Mouse (Mus musculus) embryonic fibroblast, embryonic 13.5 days (primary cell): ENCODE measurements around the gene Zfp358.

Experiments used
- CTCF ChIP-seq: IDR thresholded peaks from 2 replicates; pipeline ENCODE4 v1.5.1; 2011; ENCODE audit warnings: mild to moderate bottlenecking, control low read depth, low read length, moderate library complexity, borderline replicate concordance; ENCODE audit not compliant: insufficient read depth
- POLR2A ChIP-seq: IDR thresholded peaks from 2 replicates; pipeline ENCODE4 v1.6.1; 2011; ENCODE audit warnings: low read depth, mild to moderate bottlenecking, control low read depth, low read length, moderate library complexity

GRCm38 (mm10) chr8:3463248-3463647 lies 29.7 kb upstream of the Zfp358 start:
- TF ChIP-seq CTCF (no peak), POLR2A (no peak)
